Mouse (Mus musculus): ENCODE results near the gene Glipr1l1.
"Not testable (repeated sequence)": the region's sequence is repeated elsewhere in the genome, so short reads cannot be mapped to it uniquely, and the experiment has no call there.

- TF ChIP-seq POLR2A (IDR thresholded peaks at IDR 0.05; ENCODE audit: insufficient read depth, low read length); CTCF (IDR thresholded peaks at IDR 0.05; ENCODE audit: low read depth, low read length): not testable (repeated sequence)
Measured at GRCm38 (mm10) chr10:112044283-112044682, 15.7 kb upstream of the Glipr1l1 start.
